Mouse (Mus musculus): ENCODE measurements around the gene Sdf4.

DNA sequence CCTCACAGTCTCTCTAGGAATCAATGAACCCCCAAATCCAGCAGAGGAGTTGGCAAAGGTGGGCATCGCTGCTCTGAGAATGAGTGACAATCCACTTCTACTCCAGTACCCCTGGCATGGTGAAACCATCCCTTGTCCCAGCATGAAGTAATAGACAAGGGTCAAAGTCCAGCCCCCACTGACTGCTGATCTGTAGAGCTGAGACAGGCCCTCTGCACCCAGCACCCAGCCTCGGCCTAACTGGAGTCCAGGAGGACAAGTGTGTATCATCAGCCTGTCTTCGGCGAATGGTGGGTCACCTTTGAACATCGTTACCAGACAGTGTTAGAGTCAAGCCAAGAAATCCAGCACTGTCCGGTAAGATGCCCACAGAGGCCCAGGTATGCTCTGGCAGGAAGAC, 61.9 kb downstream of the Sdf4 start:
- TF ChIP-seq CTCF (IDR thresholded peaks at IDR 0.05; ENCODE audit: extremely low read depth, insufficient read length, insufficient replicate concordance, low read depth, low read length) (no peak), POLR2A (IDR thresholded peaks at IDR 0.05; ENCODE audit: low read depth, low read length) (peak; percentile 28; the same call in 1 of the 2 replicates)
